Mouse (Mus musculus): ENCODE measurements around the gene Nhs. TPM values are rescaled to one million over a fixed set of nuclear protein-coding genes. Genes with fewer than 3 reads are reported as not detected.

Gene Nhs
- total RNA-seq (2021), result 1 to 10 TPM; 1.1 to 1.5 TPM
- long read RNA-seq, experiment 1, result 0 reads
- long read RNA-seq, experiment 2, result 0 reads

GRCm38 (mm10) chrX:162159637-162160611 is at the start of gene Nhs:
Nhs (minus strand) TSS chrX:162159730.
- peak; percentile 77 to 85 for DNase-seq

GRCm38 (mm10) chrX:162206350-162206884 is 46.9 kb upstream of the Nhs start:
- no peak for DNase-seq

DNA sequence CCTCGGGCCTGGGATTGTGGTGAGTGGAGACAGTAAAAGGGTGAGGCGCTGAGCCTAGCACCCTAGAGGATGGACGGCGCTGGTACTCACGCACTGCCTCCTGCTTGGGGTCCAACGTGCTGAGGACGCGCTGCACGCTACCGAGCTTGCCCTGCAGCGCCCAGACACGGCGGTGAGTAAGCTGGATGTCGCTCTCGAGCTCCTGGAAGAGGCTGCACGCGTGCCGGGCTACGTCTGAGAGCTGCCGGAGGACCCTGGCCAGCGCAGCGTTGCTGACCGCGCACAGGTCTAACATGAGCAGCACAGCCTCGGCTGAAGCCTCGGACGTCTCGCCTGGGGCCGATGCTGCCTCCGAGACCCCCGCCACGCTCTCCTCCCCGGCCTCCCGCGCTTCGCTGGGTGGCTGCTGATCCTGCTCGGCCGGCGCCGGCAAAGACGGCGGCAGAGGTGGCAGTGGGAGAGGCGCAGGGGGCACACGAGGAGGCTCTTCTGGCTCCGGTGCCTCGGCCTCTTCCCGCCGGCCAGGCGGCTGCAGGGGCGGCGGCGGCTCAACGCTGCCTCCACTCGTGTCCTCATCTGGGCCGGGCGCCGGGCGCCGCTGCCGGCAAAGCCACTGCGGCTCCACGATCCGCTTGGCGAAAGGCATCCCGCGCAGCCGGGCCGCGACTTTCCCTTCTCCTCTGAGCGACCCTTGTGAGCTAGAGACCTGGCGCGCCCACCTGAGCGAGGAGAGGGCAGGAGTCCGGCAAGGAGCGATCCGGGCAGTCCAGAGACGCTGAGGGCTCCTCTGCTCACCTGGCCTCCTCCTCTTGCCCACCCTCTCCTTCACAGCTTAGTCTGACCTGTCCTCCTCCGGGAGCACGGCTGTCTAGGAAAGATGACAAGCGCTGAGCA is 540 bp downstream of the Nhs start:
- peak; percentile 51 to 56 for DNase-seq

- peak; percentile 4 to 23 for DNase-seq
These were observed 1.4 kb downstream of the Nhs start for GRCm38 (mm10) chrX:162158142-162158541.

DNA sequence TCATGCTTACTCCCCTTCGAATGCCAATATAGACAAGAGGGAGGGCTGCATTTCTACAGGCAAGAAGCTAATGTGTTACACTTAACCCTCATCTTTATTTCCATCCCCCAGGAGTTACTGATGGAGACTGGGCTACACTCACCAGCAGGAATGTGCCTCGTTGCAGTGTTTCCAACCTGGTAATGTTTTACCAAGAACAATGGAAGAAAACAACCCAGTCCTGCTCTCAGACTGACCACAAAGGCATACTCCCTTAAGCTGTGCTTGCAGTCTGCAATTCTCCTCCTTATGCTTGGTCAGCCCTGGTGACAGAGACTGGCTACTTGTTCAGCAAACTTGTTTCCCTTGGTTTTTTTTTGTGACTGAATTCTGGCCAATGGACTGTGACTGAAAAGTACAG is 21.7 kb downstream of the Nhs start:
- DNase-seq, result no peak

DNA sequence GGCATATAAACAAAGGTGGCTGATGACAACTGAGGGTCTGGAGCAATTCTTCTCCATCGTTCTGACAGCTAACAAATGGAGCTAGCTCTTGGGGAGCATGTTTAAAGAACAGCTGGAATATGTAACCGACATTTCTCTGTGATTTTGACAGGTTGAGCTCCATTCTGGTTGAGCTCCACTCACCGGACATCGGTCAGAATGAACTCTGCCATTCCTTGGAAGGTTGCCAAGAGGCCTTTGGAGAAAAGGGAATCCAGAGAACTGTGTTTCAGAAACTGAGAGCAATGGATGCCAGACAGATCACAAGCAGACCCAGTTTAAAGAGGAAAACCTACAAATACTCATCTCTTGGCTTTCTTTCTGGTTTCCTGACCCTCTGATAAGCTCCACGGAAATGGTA is 46.3 kb downstream of the Nhs start:
- DNase-seq, result peak in 1 of 2 experiments; percentile 37

DNA sequence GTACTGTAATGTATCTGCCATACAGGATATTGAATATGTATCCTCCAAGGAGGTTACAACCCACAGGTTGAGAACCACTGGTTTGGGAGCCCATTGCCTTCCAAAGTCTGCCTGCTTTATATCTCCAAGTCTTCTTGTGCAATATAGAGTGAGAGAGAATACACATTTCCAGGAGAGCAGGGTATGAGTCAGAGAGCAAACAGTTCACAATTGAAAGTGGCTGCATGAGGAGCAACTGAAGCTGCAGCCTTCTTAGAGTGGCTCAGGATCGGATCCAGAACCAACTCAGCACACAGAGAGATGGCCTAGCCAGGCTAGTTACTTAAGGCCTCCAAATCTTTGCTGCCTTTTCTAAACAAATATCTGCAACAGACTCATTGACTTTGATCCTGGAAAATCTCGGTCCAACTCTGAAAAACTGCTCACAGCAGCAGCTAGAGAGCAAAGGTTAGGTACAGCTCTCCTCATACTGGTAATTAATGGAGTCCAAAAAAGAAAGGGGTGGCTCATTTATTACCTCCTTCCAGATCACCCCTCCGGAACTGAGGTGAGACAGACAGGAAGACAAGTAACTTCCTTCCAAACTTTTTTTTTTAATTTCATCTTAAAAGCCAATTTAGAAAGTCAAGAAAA is 56.6 kb downstream of the Nhs start:
- DNase-seq, result no peak

GRCm38 (mm10) chrX:162098364-162098763 is 61.2 kb downstream of the Nhs start:
- no peak for DNase-seq

DNA sequence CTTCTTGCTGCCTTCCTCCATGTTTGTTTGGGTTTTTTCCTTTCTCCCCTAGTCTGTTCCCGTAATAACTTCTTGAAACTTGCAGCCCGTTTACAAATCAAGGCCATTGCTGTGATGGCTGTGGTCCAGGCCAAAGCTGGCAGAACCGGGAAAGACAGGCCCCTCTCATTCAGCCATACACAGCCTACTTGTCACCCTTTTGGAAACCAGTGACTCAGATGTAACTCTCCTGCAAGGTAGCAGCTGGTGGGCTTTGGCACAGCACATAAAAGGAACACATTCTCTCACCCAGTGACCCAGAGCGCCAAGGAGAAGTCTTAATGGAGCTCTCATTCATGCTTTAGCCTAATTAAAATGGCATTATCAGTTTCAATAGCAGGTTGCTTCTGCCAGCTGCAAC is 72.2 kb downstream of the Nhs start:
- peak; percentile 46 to 56 for DNase-seq

- no peak for DNase-seq
These were observed 73.7 kb downstream of the Nhs start for GRCm38 (mm10) chrX:162085897-162086200.

- DNase-seq, result no peak
These were observed 74.3 kb downstream of the Nhs start for GRCm38 (mm10) chrX:162085062-162085896.

DNA sequence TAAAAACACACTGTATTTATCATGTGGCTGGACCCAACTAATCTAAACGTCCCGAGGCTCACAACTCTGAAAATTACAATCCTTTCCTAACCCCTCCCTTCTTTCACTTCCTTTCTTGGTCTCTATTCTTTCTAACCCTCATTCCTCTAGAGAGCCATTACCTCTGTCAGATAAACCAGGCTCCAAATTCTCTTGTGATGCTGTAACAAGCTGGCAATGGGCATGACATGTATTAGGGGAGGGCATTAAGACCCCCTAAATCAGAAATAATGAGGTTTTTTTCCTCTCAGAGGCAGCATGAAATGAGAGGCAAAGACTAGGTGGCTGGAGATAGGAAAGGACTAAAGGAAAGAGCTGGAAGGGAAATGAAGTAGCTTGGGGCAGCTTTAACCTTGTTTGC is 96.4 kb downstream of the Nhs start:
- DNase-seq, result no peak

DNA sequence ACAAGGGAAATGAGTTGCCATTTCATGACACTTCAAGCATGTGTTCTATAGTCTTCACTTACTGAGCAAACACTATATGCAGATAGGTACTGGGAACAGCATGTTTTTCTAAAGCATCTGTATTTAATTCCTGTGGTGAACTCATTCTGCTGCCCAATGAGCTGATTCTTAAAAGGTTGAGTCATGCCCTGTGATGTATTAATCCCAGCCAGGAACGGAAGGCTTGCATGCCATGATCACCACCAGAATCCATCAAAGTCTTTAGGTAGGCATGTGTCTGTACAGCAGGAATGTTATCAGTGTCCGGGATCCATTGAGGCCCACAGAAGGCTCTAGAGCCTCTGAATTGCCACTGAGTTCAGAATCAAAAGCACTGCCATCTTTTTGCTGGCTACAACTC is 103.9 kb downstream of the Nhs start:
- DNase-seq, result no peak

- no peak for DNase-seq
These were observed 106.0 kb downstream of the Nhs start for GRCm38 (mm10) chrX:162053566-162053965.

- DNase-seq, result no peak
These were observed 107.0 kb downstream of the Nhs start for GRCm38 (mm10) chrX:162052534-162052933.

GRCm38 (mm10) chrX:162049616-162050015 is 109.9 kb downstream of the Nhs start:
- DNase-seq, result no peak

- DNase-seq, result no peak
These were observed 114.0 kb downstream of the Nhs start for GRCm38 (mm10) chrX:162045527-162045926.

GRCm38 (mm10) chrX:162044109-162044508 is 115.4 kb downstream of the Nhs start:
- no peak for DNase-seq

DNA sequence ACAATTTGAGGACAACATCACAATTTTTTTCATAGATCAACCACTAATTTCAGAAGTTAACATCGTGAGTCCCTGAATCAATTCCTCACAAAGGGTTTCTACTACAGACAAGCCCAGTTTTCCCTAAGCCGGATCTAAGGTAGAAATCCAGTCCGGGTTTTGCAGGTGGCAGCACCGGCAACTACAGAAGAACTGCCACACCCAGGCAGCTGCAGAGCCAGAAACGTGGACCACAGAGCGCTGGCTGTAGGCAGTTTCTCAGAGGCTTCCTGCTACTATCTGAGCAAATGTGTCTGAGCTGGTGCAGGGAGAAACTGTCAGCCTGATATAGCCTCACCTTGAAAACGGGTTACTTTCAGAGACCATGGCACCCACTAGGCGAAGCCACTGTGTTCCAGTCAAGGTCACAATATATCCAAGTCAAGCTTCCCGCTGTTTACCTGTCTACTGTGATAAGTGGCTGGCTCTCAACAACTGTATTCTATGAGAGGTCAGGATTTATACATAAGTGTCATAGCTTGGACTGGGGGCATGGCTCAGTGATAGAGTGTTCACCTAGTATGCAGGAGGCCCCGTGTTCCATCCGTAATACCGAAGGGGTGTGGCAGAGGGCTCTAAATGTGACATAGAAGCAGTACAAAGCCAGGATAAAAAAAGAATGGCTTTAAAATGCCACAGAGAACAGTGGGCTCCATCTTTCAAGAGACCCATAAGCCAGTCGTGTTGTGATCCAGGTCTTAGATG is 134.1 kb downstream of the Nhs start:
- DNase-seq, result peak; percentile 49 to 67

- no peak for DNase-seq
These were observed 137.8 kb downstream of the Nhs start for GRCm38 (mm10) chrX:162021724-162022123.
